Mouse (Mus musculus) common myeloid progenitor, adult 5-6 weeks (primary cell): ENCODE measurements around the gene Tra2b. TPM values are rescaled to one million over a fixed set of nuclear protein-coding genes. Genes with fewer than 3 reads are reported as not detected.
"Not testable (repeated sequence)": the region's sequence is repeated elsewhere in the genome, so short reads cannot be mapped to it uniquely, and the experiment has no call there.

Experiments used
- ATAC-seq: replicated peaks from 2 replicates; pipeline ENCODE4 v1.8.0; 2016; ENCODE audit warnings: low read depth, mild to moderate bottlenecking, moderate TSS enrichment, inconsistent platforms; ENCODE audit not compliant: poor library complexity, severe bottlenecking
- total RNA-seq: library from RNA; stranded (forward); fragments of 200-1000, 187-1606 nt; gene quantifications from 2 replicates; pipeline ENCODE4 v1.2.3, GENCODE M21; 2017

Gene Tra2b
- 638 and 656 TPM in 2 replicates for total RNA-seq

DNA sequence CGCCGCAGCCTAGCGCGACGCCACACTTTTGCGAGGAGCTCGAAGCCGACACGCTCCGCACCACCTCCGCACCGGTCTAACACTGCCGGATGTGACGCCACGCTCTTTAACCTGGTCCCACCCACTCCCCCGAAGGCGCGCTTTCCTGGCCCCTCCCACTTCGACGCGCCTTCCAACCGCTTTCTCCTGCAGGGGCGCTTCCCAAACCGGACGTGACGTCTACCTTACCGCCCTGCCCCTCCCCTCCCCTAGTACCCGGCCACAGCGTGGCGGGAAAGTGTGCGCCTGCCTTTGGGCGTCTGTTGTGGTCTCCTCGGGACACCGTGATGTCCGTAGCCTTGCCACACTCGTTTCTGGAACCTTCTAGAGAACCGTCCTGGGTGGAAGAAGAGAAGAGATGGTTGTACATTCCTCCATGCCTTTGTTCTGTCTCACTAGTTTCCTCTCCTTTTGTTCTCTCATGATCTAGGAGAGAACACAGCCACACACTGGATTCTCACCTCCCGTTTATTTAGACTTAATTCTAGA lies at the start of gene Tra2b:
Tra2b (minus strand) TSS at position 157 of the 528 bp plus-strand sequence.
- peak; percentile 90 for ATAC-seq

- no peak for ATAC-seq
These were observed 44.8 kb upstream of the Tra2b start for GRCm38 (mm10) chr16:22310649-22311048.

GRCm38 (mm10) chr16:22302606-22303005 lies 36.8 kb upstream of the Tra2b start:
- ATAC-seq: peak; percentile 83; the same call in 1 of the 2 replicates

- peak; percentile 72; the same call in 1 of the 2 replicates for ATAC-seq
These were observed 35.6 kb upstream of the Tra2b start for GRCm38 (mm10) chr16:22301378-22301777.

GRCm38 (mm10) chr16:22296901-22297300 lies 31.1 kb upstream of the Tra2b start:
- no peak for ATAC-seq

- peak; percentile 66; the same call in 1 of the 2 replicates for ATAC-seq
These were observed 29.0 kb upstream of the Tra2b start for GRCm38 (mm10) chr16:22294812-22295211.

- no peak for ATAC-seq
These were observed 27.8 kb upstream of the Tra2b start for GRCm38 (mm10) chr16:22293600-22293999.

DNA sequence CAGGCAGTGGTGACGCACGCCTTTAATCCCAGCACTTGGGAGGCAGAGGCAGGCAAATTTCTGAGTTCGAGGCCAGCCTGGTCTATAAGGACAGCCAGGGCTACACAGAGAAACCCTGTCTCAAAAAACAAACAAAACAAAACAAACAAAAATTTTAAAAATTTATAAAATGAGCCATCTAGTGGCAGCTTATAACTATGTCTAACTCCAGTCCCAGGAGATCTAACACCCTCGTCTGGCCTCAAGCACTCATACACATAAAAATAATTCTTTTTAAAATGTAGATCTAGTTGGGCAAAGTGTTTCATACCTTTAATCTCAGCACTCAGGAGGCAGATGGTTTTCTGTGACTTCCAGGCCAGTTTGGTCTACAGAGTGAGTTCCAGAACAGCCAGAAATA lies 26.6 kb upstream of the Tra2b start:
- ATAC-seq: no peak

- no peak for ATAC-seq
These were observed 23.8 kb upstream of the Tra2b start for GRCm38 (mm10) chr16:22289643-22290042.

GRCm38 (mm10) chr16:22286996-22287395 lies 21.2 kb upstream of the Tra2b start:
- ATAC-seq: no peak

GRCm38 (mm10) chr16:22276536-22276935 lies 10.7 kb upstream of the Tra2b start:
- no peak for ATAC-seq

DNA sequence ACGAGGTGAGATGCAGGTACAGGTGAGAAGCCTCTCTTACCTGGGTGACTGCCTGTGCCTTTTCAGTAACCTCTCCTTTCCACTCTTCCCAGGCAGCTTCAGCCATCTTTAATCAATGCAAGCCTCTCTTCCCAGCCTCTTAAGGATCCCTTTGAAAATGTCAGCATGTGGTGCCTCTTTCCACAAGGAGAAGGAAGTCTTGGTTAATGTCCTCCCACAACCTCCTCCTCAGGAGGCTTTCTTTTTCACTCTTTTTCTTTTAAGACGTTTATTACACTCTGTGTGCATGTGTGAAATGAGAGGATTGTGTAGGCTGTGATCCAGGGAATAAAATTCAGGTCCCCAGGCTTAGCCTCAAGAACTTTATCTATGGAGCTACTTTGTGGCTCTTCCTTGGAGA lies 9.3 kb upstream of the Tra2b start:
- no peak for ATAC-seq

- no peak for ATAC-seq
These were observed 4.7 kb upstream of the Tra2b start for GRCm38 (mm10) chr16:22270491-22270890.

GRCm38 (mm10) chr16:22266384-22266783 lies 579 bp upstream of the Tra2b start:
- no peak for ATAC-seq

- ATAC-seq: peak; percentile 29
These were observed 600 bp downstream of the Tra2b start for GRCm38 (mm10) chr16:22264962-22265848.

- ATAC-seq: no peak
These were observed 1.4 kb downstream of the Tra2b start for GRCm38 (mm10) chr16:22264232-22264961.

DNA sequence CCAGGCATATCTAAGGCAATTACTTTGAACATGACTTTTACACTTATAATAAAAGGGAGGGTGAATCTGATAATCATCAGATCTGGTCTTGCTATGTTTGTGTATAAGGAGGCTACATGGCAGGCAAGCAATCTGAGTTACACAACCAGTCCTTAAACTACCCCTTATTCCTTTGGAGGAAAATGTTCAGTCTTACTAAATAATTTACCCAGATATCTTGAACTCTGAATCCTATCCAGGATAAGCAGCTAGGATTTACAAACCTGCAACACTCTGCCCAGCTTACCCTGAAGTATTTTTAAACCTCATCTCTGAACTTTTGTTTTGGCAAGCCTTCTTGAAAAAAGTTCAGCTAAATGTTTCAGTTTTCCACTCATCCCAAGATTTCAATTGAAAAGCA lies 2.7 kb downstream of the Tra2b start:
- no peak for ATAC-seq

- ATAC-seq: no peak
These were observed 4.2 kb downstream of the Tra2b start for GRCm38 (mm10) chr16:22261563-22261962.

DNA sequence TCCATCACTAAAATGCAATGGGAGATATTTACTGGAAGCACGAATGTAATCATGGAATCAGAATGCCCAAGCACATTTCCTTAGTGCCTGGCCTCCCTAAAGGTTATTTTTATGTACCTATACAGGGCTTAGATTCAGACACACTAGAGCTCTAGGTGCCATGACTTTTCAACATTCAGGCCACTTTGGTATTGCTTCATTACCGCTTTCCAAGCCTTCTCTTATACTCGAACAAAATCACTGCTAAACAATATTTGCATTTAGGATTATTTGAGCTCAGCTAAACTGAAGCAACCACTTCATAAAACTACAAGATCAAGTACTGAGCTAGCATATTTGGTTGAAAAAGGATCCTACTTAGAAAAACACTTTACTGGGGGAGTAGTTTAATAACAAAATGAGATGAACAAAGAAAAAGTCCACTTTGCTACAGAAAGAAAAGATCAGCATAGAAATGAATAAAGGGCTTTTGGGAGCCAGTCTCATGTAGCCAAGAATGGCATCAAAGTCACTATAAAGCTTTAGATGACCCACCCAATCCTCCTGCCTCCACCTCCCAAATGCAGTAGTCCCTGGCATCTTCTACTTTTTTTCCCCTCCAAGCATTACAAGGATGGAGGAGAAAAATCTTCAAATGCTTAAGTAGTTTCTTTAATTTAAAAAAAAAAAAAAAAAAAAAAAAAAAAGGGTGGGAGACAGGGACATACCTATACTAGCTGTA lies 5.2 kb downstream of the Tra2b start:
- no peak for ATAC-seq

DNA sequence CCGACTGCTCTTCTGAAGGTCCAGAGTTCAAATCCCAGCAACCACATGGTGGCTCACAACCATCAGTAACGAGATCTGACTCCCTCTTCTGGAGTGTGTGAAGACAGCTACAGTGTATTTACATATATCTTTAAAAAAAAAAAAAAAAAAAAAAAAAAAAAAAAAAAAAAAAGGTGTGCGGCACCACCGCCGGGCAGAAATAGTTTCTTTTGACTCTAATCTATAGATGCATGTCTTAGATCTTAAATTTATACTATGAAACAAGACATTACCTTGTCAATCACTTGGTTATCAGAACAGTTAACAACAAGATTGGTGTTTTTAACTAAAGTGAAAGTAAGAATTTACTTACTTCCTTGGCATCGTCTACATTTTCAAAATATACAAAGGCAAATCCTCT lies 13.6 kb downstream of the Tra2b start:
- ATAC-seq: not testable (repeated sequence)
